Mouse (Mus musculus) sigmoid colon, adult 10 weeks (tissue): ENCODE results near the gene Megf11. TPM values are rescaled to one million over a fixed set of nuclear protein-coding genes. Genes with fewer than 3 reads are reported as not detected.

Source experiments
- polyA plus RNA-seq: library from polyadenylated mRNA; stranded (reverse); fragments of 350-450 nt; fragmentation: Illumina TruSeq; extraction: RNeasy Lipid Tissue Mini Kit (QIAGEN cat#74804); gene quantifications from one replicate; pipeline ENCODE4 v1.2.3, GENCODE M21; 2014; ENCODE audit warnings: low read depth, low replicate concordance

Gene Megf11
- not detected for polyA plus RNA-seq

DNA sequence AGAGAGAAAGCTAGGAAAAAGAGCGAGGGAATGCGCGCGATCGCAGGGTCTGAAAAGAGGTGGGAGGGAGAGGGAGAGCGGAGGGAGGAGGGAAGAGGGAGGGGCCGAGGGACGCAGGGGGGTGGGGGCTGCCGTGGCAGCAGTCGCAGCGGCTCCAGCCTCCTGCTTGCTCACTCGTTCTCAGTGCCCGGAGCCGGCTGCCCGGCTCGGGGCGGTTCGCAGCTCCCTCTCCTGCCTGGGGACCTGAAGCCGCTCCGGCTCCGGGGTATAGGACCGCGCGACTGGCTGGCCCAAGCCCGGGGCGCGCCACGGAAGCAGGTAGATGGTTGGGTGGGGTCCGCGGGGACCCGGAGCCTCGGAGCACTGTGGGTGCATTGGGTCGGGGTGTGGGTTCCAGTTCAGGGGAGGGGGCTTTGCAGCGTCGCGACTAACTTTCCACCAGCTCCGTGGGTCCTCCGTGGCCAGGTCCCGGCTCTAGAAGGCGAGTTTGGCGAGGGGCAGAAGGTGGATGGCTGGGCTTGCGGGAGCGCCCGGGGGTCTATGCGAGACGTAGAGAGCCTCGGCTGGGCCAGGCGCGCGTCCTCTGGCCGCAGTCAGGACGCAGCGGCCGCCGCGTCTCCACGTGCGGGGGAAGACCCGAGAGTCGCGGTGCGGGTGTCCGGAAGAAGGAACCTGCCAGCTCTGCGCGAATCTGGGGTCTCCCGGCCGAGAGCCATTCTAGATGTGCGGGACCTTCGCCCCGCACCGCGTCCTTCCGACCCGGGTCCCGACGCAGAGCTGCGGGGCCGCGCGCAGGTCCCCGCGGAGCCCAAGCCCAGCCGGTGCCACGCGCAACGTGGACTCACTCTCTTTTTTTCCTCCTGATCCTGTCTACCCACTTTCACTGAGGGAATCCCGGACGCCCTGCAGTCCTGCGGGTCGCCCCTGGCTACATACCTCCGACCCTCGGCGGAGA, at the start of gene Megf11:
Gene Megf11, plus strand, starts transcription at position 116 of the 955 bp plus-strand sequence.

DNA sequence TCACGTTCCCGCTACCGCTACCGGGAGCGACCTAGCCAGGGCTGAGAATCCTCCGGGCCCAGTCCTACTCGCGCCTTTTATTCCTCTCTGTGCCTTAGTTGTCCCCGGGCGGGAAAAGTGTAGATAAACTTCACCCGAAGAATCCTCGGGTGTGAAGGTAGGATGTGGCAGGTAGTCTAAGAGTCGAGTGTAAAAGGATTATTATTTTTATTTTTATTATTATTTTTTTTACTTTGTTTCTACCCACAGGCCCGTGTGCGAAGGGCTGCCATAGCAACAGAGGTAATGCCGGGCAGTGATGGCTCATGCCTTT, 44.2 kb upstream of the Megf11 start, which contains the start of gene Dis3l:
Gene Dis3l, minus strand, starts transcription at position 35 of the 313 bp plus-strand sequence.

DNA sequence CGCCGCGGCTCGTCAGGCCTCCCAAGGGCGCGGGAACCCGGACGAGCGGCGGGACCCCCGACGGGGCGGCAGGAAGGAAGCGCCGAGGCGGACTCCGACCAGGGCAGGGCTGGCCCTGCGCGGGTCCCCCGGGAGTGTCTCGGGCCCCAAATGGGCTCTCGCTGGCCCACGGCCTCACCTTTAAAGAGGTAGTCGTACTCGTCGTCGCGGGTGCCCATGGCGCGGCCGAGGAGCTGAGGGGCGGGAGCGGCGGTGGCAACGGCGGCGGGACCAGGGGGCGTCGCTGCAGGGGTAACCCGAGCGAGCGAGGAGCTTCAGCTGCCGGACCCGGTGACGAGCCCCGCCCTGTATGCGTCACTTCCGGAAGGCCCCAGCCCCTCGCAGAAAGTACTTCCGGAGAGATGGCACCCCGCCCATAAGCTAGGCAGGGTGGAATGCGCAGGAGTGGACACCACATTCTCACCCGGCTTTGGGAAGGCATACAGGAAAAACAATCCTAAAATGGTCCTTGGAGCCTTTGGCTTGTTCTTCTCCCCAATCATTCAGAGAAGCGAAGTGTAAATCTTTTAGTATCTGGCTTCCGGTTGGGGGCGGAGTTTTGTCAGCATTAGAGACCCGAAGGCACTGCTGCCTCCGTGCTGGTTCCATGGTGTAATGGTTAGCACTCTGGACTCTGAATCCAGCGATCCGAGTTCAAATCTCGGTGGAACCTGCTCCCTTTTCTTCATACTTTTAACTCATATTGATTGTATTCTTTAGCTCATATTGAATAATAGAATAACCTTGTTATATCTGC, 352.2 kb downstream of the Megf11 start, which contains the start of gene Rab11a:
Gene Rab11a, minus strand, starts transcription at position 353 of the 796 bp plus-strand sequence.

Other genes with a start within 250 kb of the Megf11 start
- gene Zwilch, start 212.5 kb upstream of the Megf11 start, polyA plus RNA-seq, result 12.4 TPM
- 663 TPM for gene Rpl4, start 212.3 kb upstream of the Megf11 start, polyA plus RNA-seq
- 90.4 TPM for gene Snapc5, start 206.4 kb upstream of the Megf11 start, polyA plus RNA-seq
- not detected for gene Uchl4, start 150.4 kb upstream of the Megf11 start, polyA plus RNA-seq
- gene Map2k1, start 132.0 kb upstream of the Megf11 start, polyA plus RNA-seq, result 181 TPM
- gene Tipin, start 104.0 kb upstream of the Megf11 start, polyA plus RNA-seq, result 41.2 TPM
- 10.9 TPM for gene Dis3l, start 44.3 kb upstream of the Megf11 start, polyA plus RNA-seq